Mouse (Mus musculus) ovary, adult 2 months (tissue): Measurements from ENCODE around the gene Gm3776. TPM values are rescaled to one million over a fixed set of nuclear protein-coding genes. Genes with fewer than 3 reads are reported as not detected.

Experiments
- polyA plus RNA-seq: library from polyadenylated mRNA; depleted of rRNA; stranded (reverse); fragments of >200 nt; gene quantifications from 2 replicates; pipeline ENCODE4 v1.2.3, GENCODE M21; 2012; rRNA removed

Gm3776 gene
- polyA plus RNA-seq = not detected in 2 replicates

GRCm38 (mm10) chr9:78256914-78257313 lies at the start of gene Gm3776:
TSS of gene Gm3776 (plus strand) at chr9:78257129.

GRCm38 (mm10) chr9:78230461-78230860 lies 26.5 kb upstream of the Gm3776 start, which contains the start of gene Gsta1:
TSS of gene Gsta1 (plus strand) at chr9:78230656.

GRCm38 (mm10) chr9:78289723-78290122 lies 32.8 kb downstream of the Gm3776 start, which contains the start of gene Gm10639:
TSS of gene Gm10639 (plus strand) at chr9:78289923.

DNA sequence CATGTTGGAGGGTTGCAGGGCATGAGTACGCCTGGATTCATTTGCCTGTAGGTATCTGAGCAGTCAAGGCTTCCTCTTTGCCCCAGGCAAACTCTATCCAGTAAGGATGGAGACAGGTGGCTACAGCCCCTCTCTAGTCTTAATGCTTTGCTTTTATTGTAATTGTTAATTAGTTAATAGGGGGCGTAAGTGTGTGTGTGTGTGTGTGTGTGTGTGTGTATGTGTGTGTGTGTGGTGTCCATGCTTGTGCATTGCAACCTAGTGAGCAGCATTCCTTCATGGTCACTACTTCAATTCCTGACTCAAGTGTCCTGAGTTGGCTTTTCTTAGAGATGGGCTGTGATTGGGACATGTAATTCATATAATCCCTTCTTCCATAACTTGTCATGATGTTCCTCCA lies 57.8 kb downstream of the Gm3776 start, which contains the start of gene Omt2a:
TSS of gene Omt2a (minus strand) at position 101 of the 400 bp plus-strand sequence.

Other genes with a start within 250 kb of the Gm3776 start
- 0.06 TPM in 1 of 2 replicates, not detected in the other for gene Gcm1, start 205.2 kb upstream of the Gm3776 start, polyA plus RNA-seq
- gene Fbxo9, start 148.1 kb upstream of the Gm3776 start, polyA plus RNA-seq = 63.6 and 74.8 TPM in 2 replicates
- 14.1 and 14.5 TPM in 2 replicates for gene Ick, start 147.9 kb upstream of the Gm3776 start, polyA plus RNA-seq
- 26.3 and 30.1 TPM in 2 replicates for gene Gsta4, start 74.4 kb upstream of the Gm3776 start, polyA plus RNA-seq
- gene Gsta1, start 26.5 kb upstream of the Gm3776 start, polyA plus RNA-seq = not detected in 2 replicates
- not detected in 2 replicates for gene Gm10639, start 32.8 kb downstream of the Gm3776 start, polyA plus RNA-seq
- gene Omt2a, start 57.7 kb downstream of the Gm3776 start, polyA plus RNA-seq = 1.5 and 3.4 TPM in 2 replicates
- gene Omt2b, start 70.5 kb downstream of the Gm3776 start, polyA plus RNA-seq = 2.8 and 4.2 TPM in 2 replicates
- 2.2 and 2.6 TPM in 2 replicates for gene Gsta2, start 98.7 kb downstream of the Gm3776 start, polyA plus RNA-seq
- gene Dppa5a, start 111.0 kb downstream of the Gm3776 start, polyA plus RNA-seq = 3.1 and 4.8 TPM in 2 replicates
- gene Ooep, start 121.6 kb downstream of the Gm3776 start, polyA plus RNA-seq = 6.8 and 7.6 TPM in 2 replicates
- 0.07 TPM in 1 of 2 replicates, not detected in the other for gene Ddx43, start 138.6 kb downstream of the Gm3776 start, polyA plus RNA-seq
- 0.77 and 1.4 TPM in 2 replicates for gene Cgas, start 186.1 kb downstream of the Gm3776 start, polyA plus RNA-seq
- 18.1 and 27.4 TPM in 2 replicates for gene Mto1, start 191.1 kb downstream of the Gm3776 start, polyA plus RNA-seq
- 0.21 and 0.71 TPM in 2 replicates for gene Gm17324, start 191.7 kb downstream of the Gm3776 start, polyA plus RNA-seq
- 2,344 and 3,976 TPM in 2 replicates for gene Eef1a1, start 232.0 kb downstream of the Gm3776 start, polyA plus RNA-seq